Mouse (Mus musculus) CH12.LX (cell line): Measurements from ENCODE around the gene Map4k5. TPM values are rescaled to one million over a fixed set of nuclear protein-coding genes. Genes with fewer than 3 reads are reported as not detected.

Experiments
- DNase-seq: peaks from one replicate; pipeline ENCODE4 v3.0.0-alpha.2; 2013; ENCODE audit errors: extremely low read depth
- H3K27ac ChIP-seq: 2 replicates; pipeline ENCODE4 v1.5.1; 2012; ENCODE audit warnings: low read depth, mild to moderate bottlenecking, control low read depth, moderate library complexity; ENCODE audit not compliant: insufficient read depth
- H3K27me3 ChIP-seq: replicated peaks from 2 replicates; pipeline ENCODE3; 2012; ENCODE audit warnings: inconsistent platforms
- H3K36me3 ChIP-seq, 2 experiments: replicated peaks in 1 of 2; 2 replicates each; pipeline versions ENCODE3 to v1.6.1; 2012; ENCODE audit warnings: inconsistent platforms in 1 of 2, low read length in 1 of 2, mild to moderate bottlenecking in 1 of 2, mixed read lengths in 1 of 2, moderate library complexity in 1 of 2; ENCODE audit not compliant: control insufficient read depth in 1 of 2, insufficient read depth in 1 of 2
- H3K4me1 ChIP-seq, 2 experiments: 2 replicates each; pipeline ENCODE4 v1.6.1; 2012; ENCODE audit warnings: inconsistent platforms in 1 of 2, moderate library complexity in 1 of 2; ENCODE audit not compliant: insufficient read depth in 2 of 2, control insufficient read depth in 1 of 2
- H3K4me2 ChIP-seq: 2 replicates; pipeline ENCODE4 v1.6.1; 2012; ENCODE audit warnings: low read depth, mild to moderate bottlenecking, control low read depth; ENCODE audit not compliant: poor library complexity, insufficient read depth, severe bottlenecking
- H3K4me3 ChIP-seq, 3 experiments: fragments of 150-350 bp in 1 of 3; sonication (generic) in 1 of 3; replicated peaks in 1 of 3; 2 replicates each; pipeline versions ENCODE3 to v1.5.1; 2011 to 2012; ENCODE audit warnings: low read depth in 2 of 3, low read length in 2 of 3, mild to moderate bottlenecking in 2 of 3, moderate library complexity in 2 of 3, control low read depth in 1 of 3, improper control_type of control experiment in 1 of 3, inconsistent platforms in 1 of 3, mixed read lengths in 1 of 3; ENCODE audit not compliant: poor library complexity in 1 of 3
- H3K79me2 ChIP-seq: replicated peaks from 2 replicates; pipeline ENCODE4 v1.6.1; 2012; ENCODE audit warnings: mild to moderate bottlenecking, moderate library complexity; ENCODE audit not compliant: control insufficient read depth, poor library complexity, insufficient read depth, severe bottlenecking; ENCODE audit errors: extremely low read depth
- H3K9ac ChIP-seq: 2 replicates; pipeline ENCODE4 v1.6.1; 2012; ENCODE audit warnings: low read depth, mild to moderate bottlenecking, control low read depth, moderate library complexity; ENCODE audit not compliant: insufficient read depth
- H3K9me3 ChIP-seq: replicated peaks from 2 replicates; pipeline ENCODE3; 2012; ENCODE audit warnings: low read length, inconsistent platforms, mixed read lengths
- BHLHE40 ChIP-seq: IDR thresholded peaks from 2 replicates; pipeline ENCODE4 v1.6.1; 2011; ENCODE audit warnings: mild to moderate bottlenecking, low read depth, low read length, improper control_type of control experiment
- CHD2 ChIP-seq: IDR thresholded peaks from 2 replicates; pipeline ENCODE4 v1.6.1; 2011; ENCODE audit warnings: low read length, improper control_type of control experiment
- ELF1 ChIP-seq: IDR thresholded peaks from 2 replicates; pipeline ENCODE4 v1.6.1; 2014; ENCODE audit warnings: low read depth, mild to moderate bottlenecking, inconsistent platforms, low read length, improper control_type of control experiment
- ETS1 ChIP-seq: conservative IDR thresholded peaks from 2 replicates; pipeline ENCODE4 v1.6.1; 2012; ENCODE audit warnings: low read depth, mild to moderate bottlenecking, inconsistent platforms, low read length, improper control_type of control experiment, moderate library complexity
- HCFC1 ChIP-seq: IDR thresholded peaks from 2 replicates; pipeline ENCODE4 v1.6.1; 2012; ENCODE audit warnings: low read depth, mild to moderate bottlenecking, inconsistent platforms, low read length, improper control_type of control experiment
- IRF4 ChIP-seq: IDR thresholded peaks from 2 replicates; pipeline ENCODE4 v1.6.1; 2014; ENCODE audit warnings: low read depth, mild to moderate bottlenecking, inconsistent platforms, low read length, improper control_type of control experiment
- JUN ChIP-seq: IDR thresholded peaks from 2 replicates; pipeline ENCODE4 v1.6.1; 2011; ENCODE audit warnings: low read depth, mild to moderate bottlenecking, low read length, improper control_type of control experiment, moderate library complexity; ENCODE audit not compliant: insufficient read depth
- MAZ ChIP-seq: IDR thresholded peaks from 2 replicates; pipeline ENCODE4 v1.6.1; 2012; ENCODE audit warnings: low read depth, mild to moderate bottlenecking, inconsistent platforms, low read length, improper control_type of control experiment, moderate library complexity
- MEF2A ChIP-seq: IDR thresholded peaks from 2 replicates; pipeline ENCODE4 v1.6.1; 2014; ENCODE audit warnings: low read depth, mild to moderate bottlenecking, inconsistent platforms, low read length, improper control_type of control experiment, borderline replicate concordance
- MYC ChIP-seq: IDR thresholded peaks from 2 replicates; pipeline ENCODE4 v1.6.1; 2011; ENCODE audit warnings: low read depth, mild to moderate bottlenecking, improper control_type of control experiment, low read length
- NRF1 ChIP-seq: IDR thresholded peaks from 2 replicates; pipeline ENCODE4 v1.6.1; 2014; ENCODE audit warnings: low read depth, mild to moderate bottlenecking, inconsistent platforms, low read length, improper control_type of control experiment, moderate library complexity
- POLR2A ChIP-seq: IDR thresholded peaks from 2 replicates; pipeline ENCODE4 v1.6.1; 2011; ENCODE audit warnings: low read depth, mild to moderate bottlenecking, improper control_type of control experiment, low read length
- RAD21 ChIP-seq: IDR thresholded peaks from 2 replicates; pipeline ENCODE4 v1.6.1; 2011; ENCODE audit warnings: low read depth, mild to moderate bottlenecking, low read length, improper control_type of control experiment, moderate library complexity
- RCOR1 ChIP-seq: conservative IDR thresholded peaks from 2 replicates; pipeline ENCODE4 v1.6.1; 2012; ENCODE audit warnings: low read depth, mild to moderate bottlenecking, inconsistent platforms, low read length, improper control_type of control experiment
- SIN3A ChIP-seq: IDR thresholded peaks from 2 replicates; pipeline ENCODE4 v1.6.1; 2012; ENCODE audit warnings: low read length, improper control_type of control experiment, inconsistent platforms
- TBP ChIP-seq: conservative IDR thresholded peaks from 2 replicates; pipeline ENCODE4 v1.6.1; 2011; ENCODE audit warnings: low read depth, low read length, improper control_type of control experiment
- UBTF ChIP-seq: IDR thresholded peaks from 2 replicates; pipeline ENCODE4 v1.6.1; 2012; ENCODE audit warnings: low read depth, mild to moderate bottlenecking, inconsistent platforms, low read length, improper control_type of control experiment, moderate library complexity
- USF2 ChIP-seq: conservative IDR thresholded peaks from 2 replicates; pipeline ENCODE4 v1.6.1; 2011; ENCODE audit warnings: low read depth, low read length, improper control_type of control experiment
- ZKSCAN1 ChIP-seq: IDR thresholded peaks from 2 replicates; pipeline ENCODE4 v1.6.1; 2012; ENCODE audit warnings: low read depth, inconsistent platforms, low read length, improper control_type of control experiment, borderline replicate concordance
- ZNF384 ChIP-seq: IDR thresholded peaks from 2 replicates; pipeline ENCODE4 v1.6.1; 2012; ENCODE audit warnings: low read depth, low read length, improper control_type of control experiment, inconsistent platforms
- dilution Hi-C: fragments of 300-500 bp; cut with MboI; formaldehyde crosslinking; loops from 2 replicates; pipeline ENCODE4 v1.14.3; 2020; ENCODE audit warnings: low sequenced_read_pairs; ENCODE audit not compliant: extremely low pct_unique_long_range_greater_than_20kb, extremely low pct_ligation_motif_present
- in situ Hi-C: fragments of 300-500 bp; cut with MboI; formaldehyde crosslinking; loops from 3 replicates; pipeline ENCODE4 v1.14.3; 2019; ENCODE audit warnings: low sequenced_read_pairs, low pct_ligation_motif_present, low pct_unique_long_range_greater_than_20kb, mixed read lengths
- polyA plus RNA-seq: library from polyadenylated mRNA; unstranded; fragments of >175 nt; gene quantifications from 2 replicates; pipeline ENCODE4 v1.2.1, GENCODE M21; 2012; ENCODE audit warnings: low read depth; ENCODE audit not compliant: insufficient read length
- total RNA-seq, 2 experiments: library from RNA; depleted of rRNA; stranded (reverse); fragments of 300-350 nt in 1 of 2; fragments of >200 nt in 1 of 2; gene quantifications; 2 replicates each; pipeline ENCODE4 v1.2.3; 2012 to 2014

Gene Map4k5
- total and polyA plus RNA-seq, 3 experiments, result 7.8 to 13.5 (median 12.5) TPM

DNA sequence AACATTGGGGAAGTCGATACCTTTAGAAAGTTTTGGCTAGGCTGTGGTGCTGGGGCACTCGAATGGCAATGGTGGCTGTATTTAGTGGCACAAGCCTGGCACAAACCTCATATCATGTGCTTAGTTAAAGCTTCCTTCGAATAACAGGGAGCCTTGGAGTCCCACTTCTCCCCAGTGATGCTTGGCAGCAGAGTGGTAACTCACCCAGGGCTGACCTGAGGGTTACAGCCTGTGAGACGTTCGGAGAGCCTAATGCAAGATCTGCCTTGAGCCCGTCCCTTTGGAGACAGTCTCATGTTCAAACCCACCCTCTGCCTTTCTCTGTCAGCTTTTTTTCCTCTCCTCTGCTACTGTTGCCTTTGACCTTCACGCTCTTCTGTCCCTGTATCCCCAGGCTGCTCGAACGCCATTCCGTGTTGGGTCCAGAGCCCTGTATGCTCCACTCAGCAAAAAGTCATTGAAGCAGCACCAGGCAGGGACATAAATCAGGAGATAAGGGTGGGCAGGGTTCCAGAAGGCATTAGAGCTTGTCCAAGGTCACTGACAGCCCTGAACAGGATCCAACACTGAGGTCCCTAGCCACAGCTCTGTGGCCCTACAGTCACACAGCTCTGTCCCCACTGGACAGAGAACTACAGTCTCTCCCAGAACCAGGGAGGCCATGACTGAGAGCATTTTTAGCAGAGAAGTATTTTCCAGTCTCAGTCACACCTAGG, 110.9 kb downstream of the Map4k5 start:
- H3K36me3 ChIP-seq, result no peaks in the 10 kb centered on the region
- dilution Hi-C loops, result no loop called here
- no peaks in the 10 kb centered on the region for H3K79me2 ChIP-seq
- DNase-seq, result no peak
- H3K4me3 ChIP-seq, result no peak overlapping the region
- H3K4me1 ChIP-seq, result peaks cover 0 to 2% of the 10 kb centered on the region in 2 experiments; a peak in 1 of 4 replicates
- H3K27me3 ChIP-seq, result peaks cover 7% of the 10 kb centered on the region
- H3K27ac ChIP-seq, result no peak overlapping the region
- H3K4me2 ChIP-seq, result no peak overlapping the region
- in situ Hi-C loops, result no loop called here
- H3K9me3 ChIP-seq, result no peaks in the 10 kb centered on the region
- no peak overlapping the region for H3K9ac ChIP-seq
- TF ChIP-seq MYC, result no peak
- no peak for TF ChIP-seq HCFC1
- TF ChIP-seq RAD21, result no peak
- no peak for TF ChIP-seq RCOR1
- TF ChIP-seq SIN3A, result no peak
- TF ChIP-seq BHLHE40, result no peak
- no peak for TF ChIP-seq ZNF384
- no peak for TF ChIP-seq POLR2A
- no peak for TF ChIP-seq CHD2
- no peak for TF ChIP-seq ELF1
- TF ChIP-seq JUN, result no peak
- no peak for TF ChIP-seq USF2
- no peak for TF ChIP-seq TBP
- TF ChIP-seq ZKSCAN1, result no peak

DNA sequence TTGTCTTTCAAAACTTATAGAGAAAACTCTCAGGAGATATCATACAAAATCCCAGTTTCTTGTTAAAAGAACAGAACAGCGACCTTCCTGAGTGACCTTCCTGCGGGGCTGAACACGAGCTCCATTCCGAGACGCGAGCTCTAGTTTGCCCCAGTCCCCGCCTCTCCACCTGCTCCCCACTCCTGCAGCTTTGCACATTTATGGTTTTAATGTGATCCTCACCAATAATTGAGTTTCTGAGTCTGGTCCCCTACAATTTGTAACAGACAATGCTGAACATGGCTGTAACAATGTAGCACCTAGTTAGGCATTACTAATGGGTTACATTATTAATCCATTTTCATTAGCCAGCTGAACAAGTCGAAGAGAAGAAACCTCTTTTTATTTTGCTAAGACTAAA, 111.5 kb downstream of the Map4k5 start:
- Histone ChIP-seq H3K27me3 (peaks cover 1% of the 10 kb centered on the region), H3K27ac (no peak overlapping the region), H3K79me2 (no peaks in the 10 kb centered on the region)
- TF ChIP-seq ZKSCAN1 (no peak), ZNF384 (no peak), ETS1 (no peak), UBTF (no peak), NRF1 (no peak), MEF2A (no peak), IRF4 (no peak), BHLHE40 (no peak), MYC (no peak), MAZ (no peak), CHD2 (no peak)
- TF ChIP-seq, all 38 proteins: peak for 0
- DNase-seq, result no peak
- dilution Hi-C loops, result no loop called here
- no peak overlapping the region for H3K9ac ChIP-seq
- no peaks in the 10 kb centered on the region for H3K9me3 ChIP-seq
- in situ Hi-C loops, result no loop called here
- H3K4me2 ChIP-seq, result no peak overlapping the region
- no peak overlapping the region for H3K4me3 ChIP-seq
- H3K4me1 ChIP-seq, result peaks cover 0 to 2% of the 10 kb centered on the region in 2 experiments; a peak in 1 of 4 replicates
- H3K36me3 ChIP-seq, result no peaks in the 10 kb centered on the region
